Mouse (Mus musculus): ENCODE measurements around the gene Olfr983.

The Olfr983 gene

DNA sequence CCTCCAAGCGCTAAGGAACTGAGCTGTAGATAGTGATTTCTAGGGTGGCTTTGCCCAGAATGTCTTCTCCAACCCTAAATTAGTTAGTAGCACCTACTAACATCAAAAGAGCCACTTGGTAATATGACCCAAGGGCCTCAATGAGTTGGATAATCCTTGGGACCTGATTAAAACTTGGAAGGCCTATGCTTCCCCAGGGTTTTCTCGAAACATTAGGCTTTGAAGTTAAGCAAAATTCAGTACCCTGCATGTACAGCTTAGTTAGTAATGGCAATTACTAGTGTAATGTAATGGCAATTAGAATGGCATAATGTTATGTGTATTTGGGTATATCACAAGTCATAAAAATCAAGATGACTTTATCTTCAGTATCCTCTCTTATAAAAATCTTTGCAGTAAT is at the start of gene Olfr983:
TSS of gene Olfr983 (minus strand) at position 101 of the 400 bp plus-strand sequence.
- in situ Hi-C loops (cut with MboI; ENCODE audit: low sequenced_read_pairs) = no loop called here

DNA sequence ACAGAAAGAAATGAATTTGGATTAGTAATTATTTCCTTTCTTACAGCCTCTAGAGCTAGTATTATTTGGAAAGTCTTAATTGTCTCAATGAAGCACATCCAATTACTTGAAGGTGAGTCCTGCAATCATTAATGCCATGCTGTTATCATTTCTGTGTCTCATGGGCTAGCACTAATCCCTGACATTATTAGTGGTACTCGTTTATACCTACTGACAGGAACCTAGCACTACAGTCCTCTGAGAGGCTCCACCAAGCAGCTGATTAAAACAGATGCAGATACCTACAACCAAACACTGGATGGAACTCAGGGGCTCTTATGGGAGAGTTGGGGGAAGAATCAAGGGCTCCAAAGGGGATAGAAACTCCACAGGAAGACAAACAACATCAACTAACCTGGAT is 48.1 kb upstream of the Olfr983 start:
- in situ Hi-C loops (cut with MboI; ENCODE audit: low sequenced_read_pairs) = no loop called here

DNA sequence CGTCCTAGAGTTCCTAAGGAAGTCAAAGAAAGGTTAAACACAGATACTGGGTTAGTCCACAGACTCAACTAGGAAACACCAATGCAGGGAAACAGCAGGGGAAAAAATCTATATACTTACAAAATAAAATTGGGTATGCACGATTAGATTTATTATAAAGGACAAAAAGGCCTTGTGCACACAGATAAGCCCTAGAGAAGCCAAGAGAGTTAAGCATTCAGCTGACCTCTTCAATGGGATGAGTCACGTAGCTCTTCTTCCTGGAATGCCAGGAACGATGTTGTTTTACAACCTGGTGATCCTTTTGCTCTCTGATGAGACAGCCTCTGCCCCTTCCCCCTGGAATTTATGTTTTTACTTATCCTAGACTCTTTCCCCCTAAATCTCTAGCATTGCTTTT is 46.1 kb upstream of the Olfr983 start:
- in situ Hi-C loops (cut with MboI; ENCODE audit: low sequenced_read_pairs) = no loop called here

DNA sequence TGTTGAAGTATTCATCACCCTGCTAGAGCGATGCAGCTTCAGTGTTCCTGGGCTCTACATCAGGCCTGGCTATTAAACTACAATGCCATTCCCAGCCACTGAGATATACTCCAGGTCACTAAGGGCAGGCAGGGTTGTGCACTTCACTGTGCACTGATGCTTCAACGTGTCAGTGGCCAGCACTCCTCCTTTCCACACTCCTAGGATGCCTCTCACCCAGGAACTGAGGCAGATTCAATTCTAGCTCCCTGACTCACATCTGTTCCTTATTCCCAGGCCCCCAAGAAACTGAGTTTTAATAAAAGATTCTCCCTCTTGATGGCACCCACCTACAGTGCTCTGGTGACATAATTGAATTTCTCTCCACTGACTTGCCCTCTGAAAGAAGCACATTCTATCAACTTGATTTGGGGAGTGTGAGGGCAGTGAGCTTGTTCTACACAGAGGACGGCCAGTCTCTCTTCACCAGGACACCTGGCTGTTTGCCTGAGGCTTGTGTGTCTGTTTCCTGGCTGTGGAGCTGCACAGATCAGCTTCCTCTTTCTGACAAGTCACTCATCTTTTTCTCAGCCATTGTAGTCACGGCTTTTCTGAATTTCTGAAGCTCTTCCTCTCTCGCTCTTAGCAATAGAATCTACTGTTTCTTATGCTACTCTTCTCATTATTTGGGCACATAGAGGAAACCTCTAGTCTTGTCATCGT is 43.7 kb upstream of the Olfr983 start:
- in situ Hi-C loops (cut with MboI; ENCODE audit: low sequenced_read_pairs) = no loop called here

DNA sequence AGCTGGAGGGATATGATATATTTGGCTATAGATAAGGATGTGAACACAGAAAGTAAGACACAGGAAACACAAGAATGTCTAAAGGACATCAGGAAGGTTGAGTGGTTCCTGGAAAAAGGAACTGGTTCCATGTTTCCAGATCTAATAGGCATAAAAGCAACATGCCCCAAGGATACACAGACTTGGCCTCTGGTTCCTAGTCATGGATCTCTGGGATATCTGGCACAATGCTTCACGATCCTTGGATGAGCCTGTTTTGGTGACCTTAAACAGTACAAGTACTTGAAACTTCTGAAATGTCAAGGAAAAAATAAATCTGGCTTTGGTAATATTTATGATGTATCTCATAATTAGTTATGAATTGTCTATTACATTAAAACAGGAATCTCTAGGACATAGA is 37.2 kb upstream of the Olfr983 start:
- in situ Hi-C loops (cut with MboI; ENCODE audit: low sequenced_read_pairs) = no loop called here

DNA sequence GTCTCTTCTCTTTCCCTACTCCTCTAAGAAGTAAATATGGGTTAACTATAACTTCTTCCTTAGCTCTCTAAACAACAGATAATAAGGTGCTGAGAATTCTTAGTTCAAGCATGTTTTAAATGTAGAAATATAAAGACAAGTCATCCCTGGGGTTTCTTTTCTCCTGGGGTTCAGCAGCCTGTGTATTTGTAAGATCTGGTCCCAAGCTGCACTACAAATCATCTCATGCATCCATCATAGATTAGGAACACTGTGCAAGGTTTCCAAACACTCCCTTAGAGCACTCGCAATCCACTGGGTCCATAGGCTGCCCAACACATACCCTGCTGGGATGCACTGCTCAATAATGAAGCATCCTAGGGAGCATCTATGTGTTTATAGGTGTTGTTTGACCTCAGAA is 36.7 kb upstream of the Olfr983 start, which contains the start of gene Olfr985:
TSS of gene Olfr985 (minus strand) at position 101 of the 400 bp plus-strand sequence.
- in situ Hi-C loops (cut with MboI; ENCODE audit: low sequenced_read_pairs) = no loop called here

DNA sequence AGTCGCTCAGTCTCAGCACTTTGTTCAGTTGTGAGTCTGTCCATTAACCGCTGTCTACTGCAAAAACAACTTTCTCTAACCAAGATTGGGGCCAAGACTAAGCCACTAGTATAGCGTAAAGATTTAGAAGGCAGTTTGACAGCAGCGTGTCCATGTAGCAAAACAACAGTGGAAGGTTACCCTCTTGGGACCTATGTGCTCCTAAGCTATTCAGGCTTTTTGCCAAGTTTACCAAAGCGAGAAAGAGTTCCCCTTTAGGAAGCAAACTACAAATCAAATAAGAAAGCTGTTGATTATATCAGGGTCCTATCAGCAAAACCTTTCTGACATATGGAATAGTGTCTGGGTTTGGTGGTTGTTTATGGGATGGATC is 23.9 kb upstream of the Olfr983 start:
- in situ Hi-C loops (cut with MboI; ENCODE audit: low sequenced_read_pairs) = no loop called here

DNA sequence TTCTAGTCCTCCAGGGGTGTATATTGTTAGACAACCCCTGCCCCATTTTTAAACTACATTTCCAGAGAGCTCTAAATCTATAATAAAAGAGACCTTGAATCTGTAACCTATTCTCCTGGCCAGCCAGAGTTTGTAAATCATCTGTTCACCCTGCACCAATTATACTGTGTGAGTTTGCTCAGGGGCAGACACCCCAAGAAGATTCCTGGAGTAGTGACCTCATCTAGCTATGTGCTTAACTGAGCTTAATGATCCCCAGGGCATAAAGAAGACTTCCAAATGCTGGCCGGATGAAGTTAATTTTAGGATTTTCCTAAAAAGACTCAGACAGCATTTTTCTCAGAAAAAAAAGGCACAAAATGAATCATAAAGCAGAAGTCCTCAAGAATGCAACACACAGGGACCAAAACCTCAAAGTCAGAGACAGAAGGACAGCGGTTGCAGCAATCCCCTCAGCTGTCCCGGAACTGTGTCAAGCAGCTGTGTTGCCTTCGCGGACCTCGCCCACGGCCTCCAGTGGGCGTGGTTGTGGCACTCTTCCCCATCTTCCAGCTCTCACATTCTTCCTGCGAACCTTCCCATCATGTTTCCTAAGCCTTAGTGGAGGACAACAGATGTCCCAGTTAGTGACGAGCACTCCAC is 23.4 kb upstream of the Olfr983 start:
- in situ Hi-C loops (cut with MboI; ENCODE audit: low sequenced_read_pairs) = no loop called here

DNA sequence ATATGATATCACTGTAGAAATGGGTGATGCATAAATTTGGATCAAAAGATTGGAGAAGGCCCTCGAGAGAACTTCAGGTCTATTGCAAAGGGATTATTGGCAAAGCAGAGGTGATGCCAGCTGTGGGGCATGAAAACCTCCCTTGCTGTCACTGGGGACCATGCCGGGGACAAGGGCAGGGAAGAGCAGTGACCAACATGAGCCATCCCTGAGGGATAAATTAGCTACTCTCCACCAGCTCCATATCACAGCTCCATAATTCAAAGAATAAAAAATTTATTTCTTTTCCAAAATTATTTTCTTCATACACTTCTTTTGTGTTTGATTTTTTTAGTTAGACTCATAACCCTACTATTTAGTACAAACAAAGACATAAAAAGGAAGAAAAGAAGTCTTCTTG is 20.7 kb upstream of the Olfr983 start, which contains the start of gene Olfr984:
TSS of gene Olfr984 (minus strand) at position 101 of the 400 bp plus-strand sequence.
- in situ Hi-C loops (cut with MboI; ENCODE audit: low sequenced_read_pairs) = no loop called here

DNA sequence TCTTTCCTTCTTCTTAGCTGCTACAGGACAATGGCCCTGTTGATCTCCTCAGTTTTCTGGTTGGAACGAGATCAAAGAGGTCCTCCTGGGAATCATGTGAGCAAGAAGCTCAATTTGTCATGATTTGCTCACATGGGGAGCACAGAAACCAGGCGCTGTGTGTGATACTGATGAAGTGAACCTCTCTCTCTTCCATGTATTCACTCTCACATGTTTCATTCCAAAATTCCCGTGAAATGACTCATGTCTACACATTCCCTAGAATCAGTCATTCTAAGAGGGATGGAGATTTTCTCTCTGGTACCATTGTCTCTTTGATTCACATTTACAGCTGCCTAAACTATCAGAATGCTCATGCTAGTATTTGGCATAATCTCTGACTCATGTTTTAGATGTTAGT is 1.4 kb upstream of the Olfr983 start:
- in situ Hi-C loops (cut with MboI; ENCODE audit: low sequenced_read_pairs) = no loop called here

DNA sequence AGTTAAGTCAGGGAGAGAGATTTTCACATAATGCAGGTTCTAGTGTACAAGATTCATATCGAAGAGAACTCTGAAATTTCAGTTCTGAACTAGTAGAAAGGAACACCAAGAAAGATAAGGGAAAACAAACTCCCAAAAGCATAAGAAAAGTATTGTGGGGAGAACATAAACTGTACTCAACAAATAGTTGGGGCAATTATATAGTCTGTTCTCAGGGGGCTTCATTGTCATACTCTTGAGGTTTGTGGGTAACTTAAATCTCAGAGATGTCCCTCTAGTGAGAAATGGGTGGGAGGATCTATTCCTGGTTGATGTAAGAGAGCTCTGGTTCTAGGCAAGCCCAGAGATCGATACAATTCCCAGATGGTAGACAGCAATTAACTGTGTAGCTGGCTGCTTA is 19.9 kb downstream of the Olfr983 start, which contains the start of gene Olfr982:
TSS of gene Olfr982 (plus strand) at position 301 of the 400 bp plus-strand sequence.
- in situ Hi-C loops (cut with MboI; ENCODE audit: low sequenced_read_pairs) = no loop called here

DNA sequence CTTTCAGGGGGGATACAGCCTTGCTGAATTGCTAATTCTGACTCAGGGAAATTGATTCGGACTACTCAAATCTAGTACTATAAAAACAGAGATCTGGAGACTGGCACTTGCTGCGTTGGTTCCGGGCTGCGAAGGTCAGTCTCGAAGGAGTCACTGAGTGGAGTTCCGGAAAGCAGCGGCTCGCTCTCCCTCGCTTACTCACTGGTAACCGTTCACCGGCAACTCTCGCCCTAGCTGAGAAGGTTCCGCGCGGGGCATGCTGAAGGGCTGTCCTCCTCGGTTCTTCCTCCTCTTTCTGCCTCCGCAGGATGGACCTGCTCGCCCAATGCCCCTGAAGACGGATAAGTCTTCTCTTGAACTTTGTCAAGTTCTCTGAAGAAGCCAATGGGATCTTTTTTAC is 43.3 kb downstream of the Olfr983 start:
- in situ Hi-C loops (cut with MboI; ENCODE audit: low sequenced_read_pairs) = no loop called here
